Mouse (Mus musculus) thymus, postnatal 10 days (tissue): ENCODE measurements around the gene Fbxo33.
A peak's percentile ranks its signal among the peaks of the same experiment; 100 is the strongest.
"Not testable (repeated sequence)": the region's sequence is repeated elsewhere in the genome, so short reads cannot be mapped to it uniquely, and the experiment has no call there.

Experiments
- DNase-seq, 2 experiments: peaks; one replicate each; pipeline ENCODE4 v3.0.0; 2021; ENCODE audit warnings: low spot score in 2 of 2

Gene Fbxo33

DNA sequence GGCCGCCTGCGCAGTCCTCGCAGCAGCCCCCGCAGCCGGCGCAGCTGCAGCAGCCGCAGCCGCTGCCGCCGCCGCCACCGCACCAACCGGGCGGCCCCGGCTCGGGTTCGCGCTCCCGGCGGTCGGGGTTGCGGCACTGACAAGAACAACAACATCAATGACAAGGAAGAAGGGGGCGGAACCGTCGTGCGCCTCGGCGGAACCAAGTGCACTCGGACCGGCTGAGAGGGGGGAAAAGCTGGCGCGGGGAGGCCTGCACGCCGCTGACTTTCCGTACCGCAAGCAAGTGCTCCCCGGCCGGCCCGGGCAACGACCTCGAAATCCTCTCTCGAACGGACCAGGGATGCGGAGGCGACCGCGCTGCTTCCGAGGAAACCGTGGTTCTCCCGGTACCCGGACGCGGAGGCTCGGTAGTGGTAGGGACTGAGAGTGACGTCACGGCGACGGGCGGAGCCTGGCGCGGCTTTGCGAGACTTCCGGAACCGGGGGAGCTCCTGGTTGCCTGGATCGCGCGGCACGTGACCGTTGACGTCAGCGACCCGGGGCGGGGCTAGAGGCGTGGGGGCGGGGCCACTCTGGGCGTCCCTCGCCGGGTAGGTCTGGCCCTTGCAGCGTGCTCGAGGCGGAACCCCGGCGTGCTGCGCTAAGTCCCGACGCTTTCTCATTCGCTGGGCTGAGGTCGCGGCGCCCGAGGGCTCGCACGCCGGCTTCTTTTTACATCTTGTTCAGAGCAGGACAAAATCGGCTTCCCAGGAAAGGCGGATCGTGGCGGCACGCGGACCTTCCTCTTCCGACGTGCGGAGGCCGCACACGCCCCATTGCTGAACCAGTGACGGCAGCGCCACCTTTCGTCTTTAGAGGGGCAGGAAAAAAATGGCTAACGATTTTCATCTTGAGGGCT, at the start of gene Fbxo33:
Gene Fbxo33 (minus strand): TSS at position 401 of the 901 bp plus-strand sequence.
- peak; percentile 97 to 98 for DNase-seq

DNA sequence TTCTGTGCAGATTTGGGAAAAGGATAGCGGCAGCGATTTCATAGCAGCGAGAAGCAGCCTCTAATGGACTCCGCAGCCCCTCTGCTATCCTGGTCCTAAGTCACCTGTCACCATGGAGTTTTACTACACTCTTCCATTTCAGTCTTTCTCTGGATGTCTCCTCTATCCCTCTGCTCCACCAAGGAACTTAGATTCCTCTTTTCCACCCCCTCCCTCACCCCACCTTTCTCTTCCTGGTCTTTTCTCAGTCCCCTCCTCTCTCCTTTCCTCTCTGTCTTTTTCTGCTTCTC, 46.4 kb upstream of the Fbxo33 start:
- DNase-seq, result no peak

DNA sequence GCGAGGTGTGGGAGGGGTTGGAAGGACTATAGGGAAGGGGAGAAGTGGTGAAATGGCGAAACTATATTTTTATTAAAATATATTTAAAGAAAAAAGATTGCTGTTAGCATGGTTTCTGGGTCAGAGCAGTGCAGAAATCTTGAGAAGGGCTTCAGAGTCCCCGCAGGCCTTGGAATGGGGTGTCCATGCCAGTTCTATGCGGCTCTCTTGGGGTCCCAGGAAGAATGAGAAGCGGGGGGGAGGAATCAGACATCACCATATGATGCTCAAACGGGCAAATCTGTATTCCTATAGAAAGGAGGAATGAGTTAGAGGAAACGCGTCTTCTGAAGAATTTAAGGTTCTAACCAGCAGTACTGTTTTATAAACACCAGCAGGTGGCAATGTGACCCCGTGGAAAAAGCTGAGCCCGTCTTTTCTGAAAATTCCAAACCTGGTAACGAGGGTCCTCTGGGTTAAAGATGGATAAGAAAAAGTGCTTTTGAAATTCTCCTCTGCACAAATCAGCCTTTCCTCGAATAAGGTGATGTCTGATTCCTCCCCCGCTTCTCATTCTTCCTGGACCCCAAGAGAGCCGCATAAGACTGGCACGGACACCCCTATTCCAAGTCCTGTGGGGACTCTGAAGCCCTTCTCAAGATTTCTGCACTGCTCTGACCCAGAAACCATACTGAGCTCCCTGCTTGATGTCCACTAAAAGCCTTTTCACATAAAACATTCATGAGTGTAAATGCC, 45.8 kb upstream of the Fbxo33 start:
- DNase-seq, result no peak

GRCm38 (mm10) chr12:59262841-59263240, 43.3 kb upstream of the Fbxo33 start:
- no peak for DNase-seq

GRCm38 (mm10) chr12:59260798-59261197, 41.3 kb upstream of the Fbxo33 start:
- no peak for DNase-seq

- DNase-seq, result no peak
Measured at GRCm38 (mm10) chr12:59260362-59260761, 40.8 kb upstream of the Fbxo33 start.

DNA sequence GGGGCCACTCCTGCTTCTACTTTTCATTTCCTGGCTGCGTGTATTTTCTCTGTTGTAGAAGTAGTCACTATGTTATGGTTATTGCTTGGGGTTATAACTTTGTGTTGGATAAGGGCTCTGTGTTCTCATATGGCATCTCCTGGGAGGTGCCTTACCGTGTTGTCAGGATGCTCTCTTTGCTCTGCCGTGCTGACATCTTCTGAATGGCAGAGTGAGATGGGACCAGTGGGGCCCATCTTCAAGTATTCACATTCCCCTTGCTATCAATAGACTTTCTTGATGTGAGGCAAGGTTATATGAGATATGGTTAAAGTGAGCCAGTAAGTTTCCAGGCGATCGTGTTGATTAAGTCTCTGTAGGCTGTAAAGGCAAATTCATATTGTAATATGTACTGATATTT, 39.5 kb upstream of the Fbxo33 start:
- DNase-seq, result no peak

DNA sequence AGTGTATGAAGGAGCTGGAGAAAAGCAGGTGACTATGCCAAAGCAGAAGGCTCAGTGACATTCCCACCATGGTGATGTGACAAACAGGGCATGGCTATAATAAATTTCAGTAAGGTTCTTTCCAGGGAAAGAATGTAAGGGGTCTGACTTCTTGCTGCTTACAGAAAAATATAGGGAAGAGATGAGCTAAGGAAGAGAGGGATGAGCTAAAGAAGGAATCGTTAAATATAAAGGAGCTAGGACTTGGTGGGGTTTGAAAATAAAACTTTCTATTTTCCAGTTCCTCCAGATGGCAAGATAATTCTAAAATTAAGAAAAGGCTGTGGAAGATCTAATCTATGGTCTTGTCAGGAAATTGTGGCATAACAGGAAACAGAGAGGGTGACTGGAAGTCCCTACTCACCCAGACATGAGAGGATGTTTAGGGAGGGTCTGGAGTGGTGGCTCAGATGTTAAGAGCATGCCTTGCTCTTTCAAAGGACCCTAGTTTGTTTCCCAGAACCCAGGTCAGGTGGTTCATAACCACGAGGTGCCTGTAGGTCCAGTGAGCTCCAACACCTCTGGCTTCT, 30.8 kb upstream of the Fbxo33 start:
- DNase-seq, result no peak

GRCm38 (mm10) chr12:59248969-59249368, 29.4 kb upstream of the Fbxo33 start:
- no peak for DNase-seq

DNA sequence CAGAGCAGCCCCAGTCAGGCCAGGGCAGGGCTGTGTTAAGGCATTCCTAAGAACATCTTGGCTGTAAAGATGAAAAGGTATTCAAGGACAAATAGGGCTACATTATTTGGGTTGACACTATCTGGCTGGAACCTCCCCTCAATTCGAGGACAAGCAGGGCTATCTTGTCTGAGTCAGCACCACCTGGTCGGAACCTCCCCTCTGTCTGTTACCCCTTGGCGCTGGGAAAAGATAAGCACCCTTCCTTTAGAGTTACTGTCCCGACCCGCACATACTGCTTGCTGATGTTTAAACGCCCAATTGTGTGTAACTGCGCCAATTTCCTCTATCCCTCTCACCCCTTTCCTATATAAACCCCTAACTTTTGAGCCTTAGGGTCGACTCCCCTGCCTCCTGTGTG, 21.5 kb upstream of the Fbxo33 start:
- not testable (repeated sequence) for DNase-seq

GRCm38 (mm10) chr12:59238434-59238833, 18.9 kb upstream of the Fbxo33 start:
- DNase-seq, result no peak

DNA sequence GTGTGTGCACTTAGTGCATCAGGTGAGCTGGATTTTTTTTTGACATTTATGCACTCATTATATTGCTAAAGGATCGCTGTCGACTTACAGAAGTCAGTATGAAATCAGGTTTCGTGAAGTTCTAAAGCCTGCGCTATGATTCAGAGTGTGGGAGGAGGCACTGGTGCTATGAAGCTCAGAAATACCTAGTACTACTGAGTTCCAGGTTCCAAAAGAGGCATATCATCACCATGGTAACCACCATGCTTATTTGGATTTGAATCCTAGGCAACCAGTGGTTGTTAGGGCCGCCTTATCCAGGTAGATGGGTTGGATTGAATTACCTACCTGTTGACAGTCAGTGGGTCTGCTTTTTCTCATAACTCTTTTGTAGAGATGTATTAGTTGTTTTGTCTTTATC, 8.9 kb upstream of the Fbxo33 start:
- no peak for DNase-seq

GRCm38 (mm10) chr12:59218640-59219321, 744 bp downstream of the Fbxo33 start:
- DNase-seq, result peak; percentile 44 to 45

DNA sequence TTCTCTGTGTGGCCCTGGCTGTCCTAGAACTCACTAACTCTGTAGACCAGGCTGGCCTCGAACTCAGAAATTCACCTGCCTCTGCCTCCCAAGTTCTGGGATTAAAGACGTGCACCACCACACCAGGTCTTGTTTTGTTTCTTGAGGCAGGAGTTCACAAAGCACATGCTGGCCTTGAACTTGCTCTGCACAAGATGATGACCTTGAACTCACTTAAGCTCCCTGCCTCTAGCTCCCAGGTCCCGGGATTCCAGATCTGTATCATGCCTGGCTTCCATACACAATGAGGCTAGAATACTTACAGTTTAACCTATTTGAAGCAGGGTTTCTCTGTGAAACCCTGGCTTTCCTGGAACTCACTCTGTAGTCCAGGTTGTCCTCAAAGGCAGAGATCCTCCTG, 2.2 kb downstream of the Fbxo33 start:
- DNase-seq, result no peak

GRCm38 (mm10) chr12:59216676-59217266, 2.8 kb downstream of the Fbxo33 start:
- no peak for DNase-seq

- peak in 1 of 2 experiments; percentile 7 for DNase-seq
Measured at GRCm38 (mm10) chr12:59216176-59216575, 3.3 kb downstream of the Fbxo33 start.

DNA sequence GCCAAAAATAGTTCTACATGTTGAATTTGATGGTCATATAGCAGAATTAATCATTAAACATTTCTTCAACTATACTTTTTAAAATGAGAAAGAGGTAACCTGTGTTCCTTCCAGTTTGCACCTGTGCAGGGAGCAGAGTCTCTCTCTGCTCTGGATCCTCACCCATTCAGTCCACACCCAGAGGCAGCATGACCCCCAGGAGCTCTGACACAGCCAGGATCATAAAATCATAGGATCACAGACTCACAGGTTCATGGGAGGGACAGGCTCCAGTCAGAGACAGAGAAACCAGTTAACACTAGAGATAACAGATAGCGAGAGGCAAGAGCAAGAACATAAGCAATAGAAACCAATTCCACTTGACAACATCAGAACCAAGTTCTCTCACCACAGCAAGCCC, 11.7 kb downstream of the Fbxo33 start:
- no peak for DNase-seq

DNA sequence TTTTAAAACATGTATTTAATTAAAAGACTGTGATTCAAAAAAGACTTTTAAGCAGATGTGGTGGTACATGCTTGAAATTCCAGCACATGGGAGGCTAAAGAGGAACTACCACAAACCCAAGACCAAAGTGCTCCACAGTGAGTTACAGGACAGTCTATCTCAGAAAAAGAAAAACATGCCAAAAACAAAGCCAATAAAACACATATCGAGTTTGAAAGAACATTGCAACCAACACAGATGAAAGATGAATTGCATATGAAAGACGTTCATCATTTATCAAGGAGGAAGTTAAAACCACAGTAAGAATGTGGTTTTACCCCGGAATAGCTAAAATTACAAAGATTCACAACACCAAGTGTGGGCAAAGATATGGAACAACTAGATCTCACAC, 12.5 kb downstream of the Fbxo33 start:
- DNase-seq, result no peak

- no peak for DNase-seq
Measured at GRCm38 (mm10) chr12:59206208-59206999, 13.1 kb downstream of the Fbxo33 start.

GRCm38 (mm10) chr12:59205571-59205970, 14.0 kb downstream of the Fbxo33 start:
- DNase-seq, result no peak

DNA sequence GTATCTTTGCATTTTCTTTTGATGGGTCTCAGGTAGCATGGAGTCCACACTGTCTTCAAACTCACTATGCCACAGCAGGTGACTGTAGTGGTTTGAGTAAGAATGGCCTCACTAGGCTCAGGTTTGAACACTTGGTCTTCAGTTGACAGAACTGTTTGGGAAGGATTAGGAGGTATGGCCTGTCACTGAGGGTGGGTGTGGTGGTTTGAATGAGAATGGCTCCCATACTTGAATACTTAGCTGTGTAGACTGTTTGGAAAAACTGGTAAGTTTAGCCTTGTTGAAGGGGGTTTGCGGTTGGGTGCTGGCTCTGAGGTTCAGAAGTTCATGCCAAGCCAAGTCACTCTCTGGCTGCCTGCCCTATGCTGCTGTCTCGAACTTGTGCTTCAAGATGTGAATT, 20.2 kb downstream of the Fbxo33 start:
- DNase-seq, result no peak
